Mouse (Mus musculus) v-Abl transformed pro-B cells (cell line): ENCODE measurements around the gene Mrpl36.

Experiments
- in situ Hi-C, 2 experiments: fragments of 400-800 bp; cut with MboI; formaldehyde crosslinking; loops; one replicate each; pipeline ENCODE4 v1.15.1; 2025; ENCODE audit not compliant: unreplicated experiment in 2 of 2

The Mrpl36 gene

DNA sequence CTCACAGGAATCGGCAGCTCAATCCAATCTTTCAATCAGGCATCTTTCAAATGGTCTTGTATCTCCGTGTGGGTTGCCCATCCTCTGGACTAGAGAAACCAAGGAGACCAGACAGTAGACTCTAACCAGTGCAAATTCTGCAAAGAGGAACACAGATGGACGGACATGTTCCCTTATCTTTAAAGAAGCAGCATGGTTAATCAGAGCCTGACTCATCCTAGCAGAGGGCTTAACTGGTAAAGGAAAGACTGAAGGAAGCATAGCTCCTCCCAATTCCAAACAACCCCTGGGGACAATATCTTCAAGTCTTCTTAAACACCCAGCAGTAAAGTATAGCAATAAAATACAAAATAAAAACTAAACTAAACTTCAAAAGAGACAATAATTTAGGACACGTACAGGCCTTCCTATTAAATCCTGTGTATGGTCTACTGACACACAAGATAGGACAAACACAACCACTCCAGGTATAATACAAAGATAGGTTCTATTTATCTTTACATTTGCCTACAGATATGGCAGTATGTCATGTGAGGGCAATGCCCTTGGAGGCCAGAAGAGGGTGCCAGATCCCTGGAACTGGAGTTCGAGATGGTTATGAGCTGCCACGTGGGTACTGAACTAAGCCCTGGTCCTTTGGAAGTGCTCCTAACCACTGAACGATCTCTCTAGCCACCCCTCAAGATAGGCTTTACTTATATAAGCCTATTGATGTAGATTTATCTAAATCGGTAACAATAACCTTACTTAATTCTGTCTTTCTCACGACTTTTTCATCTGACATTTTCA, 17.0 kb downstream of the Mrpl36 start:
- in situ Hi-C loops, result loop anchor here in 1 of 2 experiments (25.0 kb wide), 1 partner anchor 1683 kb away; no protein-coding TSS in a partner anchor

DNA sequence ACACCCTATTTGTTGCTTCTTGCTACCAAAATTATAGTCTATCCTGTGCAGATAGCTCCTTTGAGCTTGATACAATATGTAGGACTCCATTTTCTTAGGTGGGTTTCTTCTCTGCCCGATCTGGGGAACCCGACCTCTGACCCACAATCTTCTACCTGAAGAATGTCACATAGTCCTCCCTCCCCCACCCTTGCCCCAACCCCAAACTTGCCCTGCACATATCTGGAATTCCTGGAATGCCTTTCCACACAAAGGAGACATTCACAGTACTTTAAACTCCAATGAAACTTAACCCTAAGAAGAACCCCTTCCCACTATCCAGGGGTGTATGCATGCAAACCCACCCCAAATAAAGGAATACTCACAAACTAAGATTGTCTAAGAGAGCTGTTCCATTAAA, 17.8 kb downstream of the Mrpl36 start:
- in situ Hi-C loops, result loop anchor here in 1 of 2 experiments (25.0 kb wide), 1 partner anchor 1684 kb away; no protein-coding TSS in a partner anchor

DNA sequence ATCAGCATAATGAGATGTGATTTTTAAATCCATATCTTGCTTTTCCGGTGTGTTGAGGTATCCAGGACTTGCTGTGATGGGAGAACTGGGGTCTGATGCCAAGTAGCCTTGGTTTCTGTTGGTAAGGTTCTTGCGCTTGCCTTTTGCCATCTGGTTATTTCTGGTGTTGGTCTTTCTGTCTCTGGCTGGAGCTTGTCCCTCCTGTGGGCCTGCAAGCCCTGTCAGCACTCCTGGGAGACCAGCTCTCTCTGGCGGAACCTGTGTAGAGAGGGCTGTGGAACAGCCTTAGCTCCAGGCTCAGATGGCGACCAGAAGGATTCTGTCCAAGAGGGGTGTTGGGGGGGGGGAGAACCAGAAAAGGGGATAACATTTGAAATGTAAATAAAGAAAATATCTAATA, 18.4 kb downstream of the Mrpl36 start:
- in situ Hi-C loops, result loop anchor here in 1 of 2 experiments (25.0 kb wide), 1 partner anchor 1684 kb away; no protein-coding TSS in a partner anchor

DNA sequence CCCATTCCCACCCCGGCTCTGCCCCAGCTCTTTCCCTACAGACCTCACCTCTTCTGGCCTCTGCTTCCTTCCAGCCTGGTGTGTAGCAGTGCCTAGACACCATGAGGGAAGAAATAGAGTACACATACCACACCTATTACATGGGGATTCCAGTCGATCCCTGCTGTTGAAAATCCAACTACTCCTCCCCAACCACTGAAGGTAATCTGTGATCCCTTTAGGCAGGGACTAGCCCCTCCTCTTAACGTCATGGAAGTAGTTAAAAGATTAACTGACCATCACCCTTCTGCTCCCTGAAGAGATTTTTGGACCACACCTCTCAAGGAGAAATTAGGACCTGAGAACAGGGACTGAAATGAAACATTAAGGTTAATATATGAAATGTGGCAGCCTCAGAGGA, 18.9 kb downstream of the Mrpl36 start:
- in situ Hi-C loops, result loop anchor here in 1 of 2 experiments (25.0 kb wide), 1 partner anchor 1685 kb away; no protein-coding TSS in a partner anchor

DNA sequence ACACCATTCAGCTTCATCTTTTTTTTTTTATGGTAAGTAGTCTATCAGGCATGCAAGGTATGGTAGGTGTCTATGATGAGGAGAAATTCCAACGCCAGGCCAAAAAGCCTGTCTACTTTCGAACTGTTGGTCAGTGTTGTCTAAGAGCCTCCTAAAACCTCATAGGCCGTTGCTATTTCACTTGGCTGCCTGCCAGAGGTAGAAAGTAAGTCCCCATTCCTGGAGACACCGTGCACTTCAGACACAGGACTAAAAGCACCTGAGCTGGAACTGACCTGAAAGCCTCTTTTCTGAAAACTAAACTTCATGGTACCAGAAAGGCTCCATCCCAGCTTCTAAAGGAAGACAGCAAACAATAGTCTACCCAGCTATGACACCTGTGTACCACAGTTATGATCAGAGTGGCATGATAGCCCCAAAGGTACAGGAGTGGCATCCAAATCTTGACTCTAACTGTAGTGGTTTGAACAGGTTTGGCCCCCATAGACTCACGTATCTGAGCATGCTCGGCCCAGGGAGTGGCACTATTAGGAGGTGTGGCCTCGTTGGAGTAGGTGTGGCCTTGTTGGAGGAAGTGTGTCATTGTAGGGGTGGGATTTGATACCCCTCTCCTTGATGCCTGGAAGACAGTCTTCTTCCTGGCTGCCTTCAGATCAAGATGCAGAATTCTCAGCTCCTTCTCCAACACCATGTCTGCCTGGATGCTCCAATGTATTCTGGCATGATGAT, 19.8 kb downstream of the Mrpl36 start:
- in situ Hi-C loops, result loop anchor here in 1 of 2 experiments (25.0 kb wide), 1 partner anchor 1686 kb away; no protein-coding TSS in a partner anchor

DNA sequence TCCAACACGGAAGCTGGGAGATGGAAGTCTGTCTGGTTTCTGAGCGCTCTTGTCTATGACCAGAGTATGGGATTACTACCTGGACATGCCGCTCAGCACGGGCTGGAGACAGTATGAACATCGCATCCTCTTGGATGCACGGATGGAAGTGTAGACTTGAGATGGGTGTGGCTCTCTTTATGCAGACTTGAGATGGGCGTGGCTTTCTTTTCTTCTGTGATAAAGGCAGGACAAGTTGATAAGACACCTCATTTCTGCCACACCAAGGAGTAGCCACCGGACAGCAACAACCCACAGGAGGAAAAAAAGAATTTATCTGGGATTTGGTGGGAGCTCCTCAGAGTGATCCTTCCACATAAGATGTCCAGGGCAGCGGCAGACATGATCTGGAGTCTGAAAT, 22.4 kb downstream of the Mrpl36 start:
- in situ Hi-C loops, result no loop called here

DNA sequence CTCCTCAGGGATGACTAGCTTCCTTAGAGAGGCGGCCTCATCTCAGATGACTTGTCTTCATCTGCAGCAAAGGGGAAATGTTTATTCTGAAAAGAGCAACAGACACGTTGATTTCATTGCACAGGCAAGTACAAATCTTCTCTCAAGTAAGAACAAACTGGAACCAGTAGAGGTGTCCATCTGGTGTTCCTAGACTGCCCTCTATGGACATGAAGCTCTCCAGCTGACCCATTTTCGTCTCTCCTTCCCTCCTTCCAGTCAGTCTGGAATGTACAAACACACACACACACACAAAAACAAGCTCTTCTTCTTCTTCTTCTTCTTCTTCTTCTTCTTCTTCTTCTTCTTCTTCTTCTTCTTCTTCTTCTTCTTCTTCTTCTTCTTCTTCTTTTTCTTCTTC, 23.6 kb downstream of the Mrpl36 start:
- in situ Hi-C loops, result no loop called here

DNA sequence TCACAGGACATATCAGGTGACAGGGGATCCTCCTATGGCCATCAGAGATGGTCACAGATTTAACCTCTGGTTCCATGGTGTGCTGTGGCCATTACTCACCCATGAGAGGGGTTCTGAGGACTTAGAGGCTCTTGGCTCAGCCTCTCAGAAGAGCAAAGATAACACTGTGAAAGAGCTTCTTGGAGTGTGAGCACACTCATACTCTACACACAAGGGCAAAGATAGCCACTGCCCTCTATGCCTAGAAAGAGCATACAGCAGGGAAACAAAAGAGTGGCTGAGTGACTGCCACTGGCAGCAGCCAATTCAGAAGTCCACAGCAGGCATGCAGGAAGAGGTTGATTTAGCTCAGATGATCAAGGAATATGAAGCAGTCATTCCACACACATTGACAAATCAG, 24.2 kb downstream of the Mrpl36 start:
- in situ Hi-C loops, result no loop called here

DNA sequence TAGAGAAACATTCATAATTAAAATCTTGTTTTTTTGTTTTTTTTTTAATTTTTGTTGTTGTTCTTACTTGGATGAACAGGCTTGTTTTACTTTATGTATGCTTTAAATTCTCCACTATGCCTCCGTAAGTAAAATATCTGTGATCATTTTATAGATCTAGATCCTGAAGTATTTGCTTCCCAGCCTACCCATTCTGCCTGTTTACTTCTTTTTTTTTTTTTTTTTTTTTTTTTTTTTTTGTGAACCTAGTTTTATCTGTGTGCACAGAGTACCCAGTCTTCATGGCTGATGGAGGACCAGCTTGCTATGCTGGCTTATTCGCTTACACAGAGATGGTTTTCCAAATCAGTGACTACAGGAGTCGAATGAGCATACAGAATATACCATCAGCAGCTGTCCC, 28.8 kb downstream of the Mrpl36 start:
- in situ Hi-C loops, result no loop called here

DNA sequence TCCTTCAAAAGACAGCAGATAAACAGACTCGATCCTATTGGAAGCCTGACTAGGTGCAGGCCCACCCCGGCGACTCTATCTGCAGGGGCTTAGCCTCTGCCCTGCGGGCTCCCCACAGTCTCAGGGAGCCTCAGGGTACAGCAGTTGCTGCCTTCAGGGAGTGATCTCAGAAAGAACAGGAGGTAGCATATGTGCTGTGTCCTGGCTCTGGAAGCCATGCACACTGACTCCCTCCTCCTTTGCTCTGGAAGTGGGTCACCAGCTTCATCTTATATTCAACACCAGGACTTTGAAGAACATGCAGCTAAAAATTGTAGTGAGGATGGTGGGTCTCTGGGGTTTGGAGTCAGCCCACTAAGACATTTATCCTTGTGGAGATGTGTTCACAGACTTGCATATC, 45.1 kb downstream of the Mrpl36 start:
- in situ Hi-C loops, result no loop called here

DNA sequence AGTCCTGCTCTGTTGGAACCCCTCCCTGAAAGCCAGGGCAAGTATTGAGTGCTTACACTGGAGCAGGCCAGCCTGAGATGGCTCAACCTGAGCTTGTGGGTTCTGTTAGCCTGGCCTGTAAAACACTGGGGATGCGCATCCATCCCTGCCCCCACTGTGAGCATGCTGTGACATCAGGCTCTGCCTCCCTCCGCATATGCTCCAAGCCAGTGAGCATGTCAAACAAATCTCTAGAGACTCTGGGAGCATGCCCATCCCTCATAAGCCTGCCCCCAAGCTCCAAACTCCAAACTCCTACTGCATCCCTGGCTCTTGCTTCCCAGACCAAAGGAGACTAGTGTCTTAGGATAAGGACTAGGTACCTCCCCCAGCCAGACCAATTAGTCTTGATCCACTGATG, 46.3 kb downstream of the Mrpl36 start:
- in situ Hi-C loops, result no loop called here

DNA sequence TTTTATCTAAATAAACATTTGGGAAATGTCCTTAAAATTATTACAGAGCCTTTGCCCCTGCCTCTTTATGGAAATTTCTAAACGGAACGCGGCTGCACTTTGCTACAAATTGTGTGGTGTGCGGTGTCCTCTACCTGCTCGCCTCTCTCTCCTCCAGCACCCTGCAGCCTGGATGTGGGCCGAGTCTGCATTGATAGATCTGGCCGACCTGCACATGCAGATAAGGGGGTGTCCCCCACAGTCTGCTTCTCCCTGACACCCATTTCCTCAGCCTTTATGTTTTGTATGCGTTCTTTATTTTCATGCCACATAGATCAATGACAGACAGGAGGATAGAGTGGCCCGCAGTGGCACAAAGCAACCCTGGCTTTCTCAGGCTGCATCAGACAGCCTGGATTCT, 49.3 kb downstream of the Mrpl36 start:
- in situ Hi-C loops, result no loop called here
